Mouse (Mus musculus) megakaryocyte-erythroid progenitor cell, adult 5 weeks (primary cell): ENCODE measurements around the gene Bud31. TPM values are rescaled to one million over a fixed set of nuclear protein-coding genes. Genes with fewer than 3 reads are reported as not detected.

Experiments used
- polyA plus RNA-seq: library from polyadenylated mRNA; stranded (reverse); fragments of >175 nt; gene quantifications from 2 replicates; pipeline ENCODE4 v1.2.3, GENCODE M21; 2012

Gene Bud31
- 23.5 and 38.4 TPM in 2 replicates for polyA plus RNA-seq

DNA sequence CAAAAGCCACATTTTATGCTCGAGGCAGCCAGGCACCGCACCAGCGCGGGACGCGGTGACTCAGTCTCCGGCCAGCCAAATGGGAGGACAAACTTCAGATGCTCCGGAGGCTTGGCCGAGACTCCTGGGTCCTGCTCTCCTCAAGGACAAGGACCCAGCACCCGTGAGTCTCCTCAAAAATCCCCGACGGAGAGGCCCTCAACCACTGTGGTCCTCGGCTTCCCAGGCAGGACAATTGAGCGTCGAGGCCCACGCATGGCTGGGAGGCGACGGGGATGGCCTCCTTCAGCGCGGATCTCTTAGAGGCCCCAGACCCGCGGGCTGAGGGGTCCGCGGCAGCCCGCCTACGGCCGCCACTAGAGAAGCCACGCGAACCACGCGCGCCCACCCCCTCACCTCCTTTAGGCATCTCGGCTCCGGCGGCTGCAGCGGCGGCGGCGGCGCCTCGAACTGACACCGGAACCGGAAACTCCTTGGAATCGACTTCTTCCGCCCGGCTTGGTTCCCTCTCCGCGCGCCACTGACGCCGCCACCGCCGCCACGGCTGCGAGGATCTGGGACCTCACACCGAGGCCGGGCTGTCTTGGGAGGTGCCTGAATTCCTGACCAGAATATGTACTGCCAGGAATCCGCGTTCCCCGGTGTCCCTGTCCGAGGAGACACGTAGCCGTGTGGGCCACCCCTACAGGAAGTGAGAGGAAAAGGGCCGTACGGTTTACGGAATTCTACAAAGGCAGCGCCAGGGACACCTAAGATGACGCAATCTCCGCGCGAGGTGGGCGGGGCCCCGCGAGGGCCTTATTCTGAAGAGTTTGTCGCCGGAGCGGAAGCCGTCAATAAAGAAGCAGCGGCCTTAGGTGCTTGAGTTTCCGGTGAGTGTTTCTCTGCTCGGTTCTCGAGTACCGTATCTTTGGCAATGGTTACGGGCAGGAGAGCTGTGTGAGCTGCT lies at the start of gene Bud31, which contains the start of gene Pdap1:
Gene Bud31, plus strand, starts transcription at position 792 of the 949 bp plus-strand sequence.
Gene Pdap1, minus strand, starts transcription at position 668 of the 949 bp plus-strand sequence.

DNA sequence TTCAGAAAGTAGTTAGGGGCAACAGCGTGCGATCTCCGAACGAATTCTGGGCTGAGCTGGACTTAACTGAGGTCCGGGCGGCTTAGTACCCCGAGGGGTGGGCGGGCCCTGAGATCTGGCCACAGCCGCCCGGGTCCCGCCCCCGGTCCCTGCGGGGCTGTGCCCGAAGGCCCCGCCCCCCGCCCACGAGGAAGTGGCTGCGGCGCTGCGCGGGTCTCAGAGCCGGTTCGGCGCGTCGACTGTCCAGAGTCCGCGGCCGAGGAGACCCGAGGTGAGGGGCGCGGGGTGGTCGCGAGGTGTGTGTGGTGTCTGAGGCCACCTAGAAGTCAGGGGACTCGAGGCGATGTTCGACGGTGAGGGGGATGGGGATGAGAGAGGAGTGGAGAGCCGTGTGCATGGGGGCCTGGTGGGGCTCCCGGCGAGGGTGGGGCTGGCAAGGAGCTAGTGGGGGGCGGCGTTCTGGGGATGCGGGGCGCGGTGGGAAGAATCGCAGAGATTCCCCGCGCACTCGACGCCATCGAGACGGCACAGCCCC lies 26.0 kb upstream of the Bud31 start, which contains the start of gene Arpc1b:
Gene Arpc1b, plus strand, starts transcription at position 145 of the 535 bp plus-strand sequence.

GRCm38 (mm10) chr5:145166536-145167305 lies 26.6 kb downstream of the Bud31 start, which contains the start of the genes Ptcd1 and Cpsf4:
Gene Ptcd1 (minus strand): TSS chr5:145167108.
Gene Cpsf4 (plus strand): TSS chr5:145167213.

GRCm38 (mm10) chr5:145191962-145192361 lies 51.8 kb downstream of the Bud31 start, which contains the start of gene Atp5j2:
Gene Atp5j2 (minus strand): TSS chr5:145192062.

Other genes starting within 250 kb of the Bud31 start
- gene Smurf1, start 174.5 kb upstream of the Bud31 start, polyA plus RNA-seq = 6.7 and 9.3 TPM in 2 replicates
- gene Gm4871, start 107.6 kb upstream of the Bud31 start, polyA plus RNA-seq = not detected in 2 replicates
- not detected in 2 replicates for gene 1700018F24Rik, start 97.4 kb upstream of the Bud31 start, polyA plus RNA-seq
- gene Arpc1a, start 56.5 kb upstream of the Bud31 start, polyA plus RNA-seq = 37.1 and 39.7 TPM in 2 replicates
- not detected in 2 replicates for gene Kpna7, start 56.3 kb upstream of the Bud31 start, polyA plus RNA-seq
- gene Arpc1b, start 26.1 kb upstream of the Bud31 start, polyA plus RNA-seq = 2,557 and 3,038 TPM in 2 replicates
- 113 and 155 TPM in 2 replicates for gene Pdap1, start 124 bp upstream of the Bud31 start, polyA plus RNA-seq
- 15.8 and 18.1 TPM in 2 replicates for gene Ptcd1, start 26.7 kb downstream of the Bud31 start, polyA plus RNA-seq
- gene Cpsf4, start 26.9 kb downstream of the Bud31 start, polyA plus RNA-seq = 64.3 and 76.5 TPM in 2 replicates
- 55.8 and 60.0 TPM in 2 replicates for gene Atp5j2, start 51.7 kb downstream of the Bud31 start, polyA plus RNA-seq
- gene Zkscan14, start 61.5 kb downstream of the Bud31 start, polyA plus RNA-seq = 6.9 and 11.0 TPM in 2 replicates
- gene Zkscan5, start 64.2 kb downstream of the Bud31 start, polyA plus RNA-seq = 1.7 and 2.9 TPM in 2 replicates
- gene Zfp655, start 91.4 kb downstream of the Bud31 start, polyA plus RNA-seq = 23.2 and 30.7 TPM in 2 replicates
- 34.9 and 49.4 TPM in 2 replicates for gene Zscan25, start 140.1 kb downstream of the Bud31 start, polyA plus RNA-seq
- gene Cyp3a57, start 204.9 kb downstream of the Bud31 start, polyA plus RNA-seq = not detected in 2 replicates